Mouse (Mus musculus) limb, embryonic 12.5 days (tissue): ENCODE results near the gene Pjvk. TPM values are rescaled to one million over a fixed set of nuclear protein-coding genes. Genes with fewer than 3 reads are reported as not detected.

Experiments
- ATAC-seq: fragments of 200-750 bp; cut with Nextera tagmentation; 2 replicates; pipeline ENCODE4 v1.8.0; 2017; ENCODE audit warnings: low read depth, moderate TSS enrichment; ENCODE audit not compliant: insufficient number of reproducible peaks, insufficient read depth, low FRiP score, low TSS enrichment
- H3K27ac ChIP-seq: fragments of 300-500 bp; sonication (generic); 2 replicates; pipeline ENCODE4 v1.5.1; 2016; ENCODE audit warnings: mild to moderate bottlenecking, moderate library complexity
- H3K27me3 ChIP-seq: fragments of 300-500 bp; sonication (generic); 2 replicates; pipeline ENCODE4 v1.6.1; 2016; ENCODE audit warnings: mild to moderate bottlenecking, moderate library complexity
- H3K36me3 ChIP-seq: fragments of 300-500 bp; sonication (generic); 2 replicates; pipeline ENCODE4 v1.6.1; 2016; ENCODE audit warnings: mild to moderate bottlenecking, moderate library complexity
- H3K4me1 ChIP-seq: fragments of 300-500 bp; sonication (generic); replicated peaks from 2 replicates; pipeline ENCODE4 v1.6.1; 2016
- H3K4me2 ChIP-seq: fragments of 300-500 bp; sonication (generic); 2 replicates; pipeline ENCODE4 v1.6.1; 2016; ENCODE audit warnings: mild to moderate bottlenecking, moderate library complexity
- H3K4me3 ChIP-seq: fragments of 300-500 bp; sonication (generic); replicated peaks from 2 replicates; pipeline ENCODE4 v1.5.1; 2016; ENCODE audit warnings: mild to moderate bottlenecking
- H3K9ac ChIP-seq: fragments of 300-500 bp; sonication (generic); replicated peaks from 2 replicates; pipeline ENCODE4 v1.6.1; 2016; ENCODE audit warnings: mild to moderate bottlenecking, moderate library complexity
- H3K9me3 ChIP-seq: fragments of 300-500 bp; sonication (generic); 2 replicates; pipeline ENCODE4 v1.6.1; 2016; ENCODE audit warnings: mild to moderate bottlenecking, moderate library complexity
- WGBS: fragments of 180-500 bp; shearing (Covaris S2); methylation state at CpG from one replicate; pipeline ENCODE4 v1.1.7; 2016; 5-methylcytosine and 5-hydroxymethylcytosine counted together
- polyA plus RNA-seq: library from polyadenylated mRNA; unstranded; fragments of >200 nt; fragmentation: Nextera tagmentation; extraction: Ambion mirVana; gene quantifications from 2 replicates; pipeline ENCODE4 v1.2.1, GENCODE M21; 2016

The Pjvk gene
- polyA plus RNA-seq, 1 experiment from 2014 or later = 0.61 TPM

DNA sequence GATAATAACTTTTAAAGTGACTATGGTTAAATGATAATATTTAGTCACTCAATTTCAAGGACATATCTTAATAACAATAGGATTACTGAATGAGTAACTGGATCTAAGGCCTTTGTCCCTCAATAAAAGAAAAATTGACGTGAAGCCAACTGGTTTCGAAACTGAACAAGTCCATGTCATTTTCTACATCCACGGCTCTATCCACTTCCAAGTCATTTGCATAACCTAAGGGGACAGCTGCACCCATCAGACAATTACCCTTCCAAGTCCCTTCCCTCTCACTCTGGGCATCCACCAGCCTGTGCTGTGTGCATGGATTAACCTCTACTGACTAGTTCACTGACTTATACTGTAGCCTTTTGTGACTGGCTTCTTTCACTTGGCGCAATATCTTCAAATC is 16.7 kb upstream of the Pjvk start:
- Histone ChIP-seq H3K4me3 (no peak overlapping the region), H3K9me3 (peaks cover 8% of the 10 kb centered on the region), H3K9ac (no peak overlapping the region), H3K27ac (no peak overlapping the region), H3K36me3 (peaks cover 93% of the 10 kb centered on the region), H3K27me3 (no peaks in the 10 kb centered on the region), H3K4me1 (no peaks in the 10 kb centered on the region), H3K4me2 (no peak overlapping the region)
- WGBS = 93% methylated on average over 4 of the region's 4 CpGs
- ATAC-seq = no peak

- ATAC-seq = no peak
These were observed 8.6 kb upstream of the Pjvk start for GRCm38 (mm10) chr2:76639637-76640036.

DNA sequence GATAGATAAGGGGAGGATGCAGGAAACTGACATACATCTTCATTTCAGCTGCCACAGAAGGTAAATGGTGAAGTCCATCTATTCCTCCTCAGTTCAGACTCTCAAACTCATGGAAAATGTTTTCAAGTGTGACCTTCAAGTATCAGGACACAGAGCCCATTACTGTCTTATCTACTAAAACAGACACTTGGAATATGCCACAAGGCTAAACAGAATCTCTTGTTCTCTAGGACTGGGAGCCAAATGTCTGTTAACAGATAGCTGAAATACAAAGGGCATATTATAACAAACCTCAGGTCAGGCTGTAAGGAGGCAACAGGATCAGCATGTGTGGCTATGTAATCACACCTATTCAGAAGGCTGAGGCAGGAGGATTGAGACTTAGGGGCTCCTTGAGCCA is 4.5 kb upstream of the Pjvk start:
- H3K27me3 ChIP-seq = no peaks in the 10 kb centered on the region
- no peak overlapping the region for H3K4me3 ChIP-seq
- ATAC-seq = no peak
- no peak overlapping the region for H3K4me2 ChIP-seq
- H3K4me1 ChIP-seq = peaks cover 8% of the 10 kb centered on the region
- H3K9ac ChIP-seq = no peak overlapping the region
- no peaks in the 10 kb centered on the region for H3K9me3 ChIP-seq
- H3K36me3 ChIP-seq = peaks cover 56% of the 10 kb centered on the region
- H3K27ac ChIP-seq = no peak overlapping the region

More at GRCm38 (mm10) chr2:76639637-76640036, 8.6 kb upstream of the Pjvk start:
- Histone ChIP-seq H3K27ac (no peak overlapping the region), H3K27me3 (no peaks in the 10 kb centered on the region), H3K9ac (no peak overlapping the region), H3K36me3 (peaks cover 93% of the 10 kb centered on the region), H3K9me3 (no peaks in the 10 kb centered on the region), H3K4me3 (no peak overlapping the region), H3K4me1 (no peaks in the 10 kb centered on the region), H3K4me2 (no peak overlapping the region)
- WGBS = 98% methylated on average over 2 of the region's 2 CpGs

DNA sequence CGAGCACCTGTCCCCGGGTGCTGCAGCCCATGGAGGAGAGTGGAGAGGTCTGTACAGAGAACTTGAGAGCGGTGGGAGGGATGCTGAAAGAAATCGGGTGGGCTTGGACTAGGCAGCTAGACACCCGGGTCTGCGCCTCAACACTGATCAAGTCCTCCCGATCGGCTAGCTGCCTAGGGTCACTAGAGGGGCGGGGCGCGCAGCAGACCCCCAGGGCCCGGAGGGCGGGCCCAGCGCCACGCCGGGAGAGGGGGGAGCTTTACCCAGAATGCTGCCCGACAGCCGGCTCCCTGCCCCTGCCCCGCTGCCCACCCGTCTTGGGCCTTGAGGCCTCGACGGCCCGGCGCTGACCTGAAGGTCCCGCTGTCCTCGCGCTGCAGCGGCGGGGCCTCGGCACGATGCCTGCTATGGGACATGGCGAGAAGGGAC is 821 bp upstream of the Pjvk start:
- Histone ChIP-seq H3K27me3 (no peaks in the 10 kb centered on the region), H3K4me2 (peak overlapping the region; percentile 69), H3K27ac (peak overlapping the region; percentile 91), H3K9ac (peak overlapping the region; percentile 85), H3K4me3 (peak overlapping the region; percentile 81), H3K4me1 (peaks cover 8% of the 10 kb centered on the region), H3K36me3 (peaks cover 20% of the 10 kb centered on the region), H3K9me3 (no peaks in the 10 kb centered on the region)
- WGBS = 1% methylated on average over 32 of the region's 32 CpGs
- peak; percentile 71 for ATAC-seq

DNA sequence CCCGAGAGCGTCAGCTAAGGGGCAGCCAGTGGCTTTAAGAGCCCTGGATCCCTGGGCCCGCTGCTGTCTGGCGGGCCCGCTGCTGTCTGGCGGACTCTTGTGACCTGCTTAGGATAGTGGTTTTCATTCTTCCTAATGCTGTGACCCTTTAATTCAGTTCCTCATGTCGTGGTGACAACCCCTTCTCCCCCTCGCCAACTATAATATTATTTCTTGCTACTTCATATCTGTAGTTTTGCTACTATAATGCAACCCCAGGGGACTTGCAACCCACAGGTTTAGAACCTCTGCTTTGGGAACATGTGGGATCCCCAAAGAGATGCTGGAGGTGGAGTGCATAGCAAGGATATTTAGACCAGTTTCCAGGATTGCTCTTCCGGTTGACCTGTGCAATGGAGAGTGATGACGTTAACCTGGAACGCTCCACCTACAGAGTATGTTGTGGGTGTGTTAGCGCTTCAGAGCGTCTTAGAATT is 428 bp downstream of the Pjvk start:
- H3K27me3 ChIP-seq = no peaks in the 10 kb centered on the region
- H3K27ac ChIP-seq = peak overlapping the region; percentile 91
- H3K4me2 ChIP-seq = peak overlapping the region; percentile 69
- peak; percentile 40; the same call in 1 of the 2 replicates for ATAC-seq
- peak overlapping the region; percentile 55 for H3K9ac ChIP-seq
- H3K9me3 ChIP-seq = no peaks in the 10 kb centered on the region
- peaks cover 8% of the 10 kb centered on the region; the same call in 1 of the 2 replicates for H3K36me3 ChIP-seq
- H3K4me3 ChIP-seq = peak overlapping the region; percentile 81
- H3K4me1 ChIP-seq = peaks cover 8% of the 10 kb centered on the region
- 32% methylated on average over 13 of the region's 13 CpGs for WGBS

DNA sequence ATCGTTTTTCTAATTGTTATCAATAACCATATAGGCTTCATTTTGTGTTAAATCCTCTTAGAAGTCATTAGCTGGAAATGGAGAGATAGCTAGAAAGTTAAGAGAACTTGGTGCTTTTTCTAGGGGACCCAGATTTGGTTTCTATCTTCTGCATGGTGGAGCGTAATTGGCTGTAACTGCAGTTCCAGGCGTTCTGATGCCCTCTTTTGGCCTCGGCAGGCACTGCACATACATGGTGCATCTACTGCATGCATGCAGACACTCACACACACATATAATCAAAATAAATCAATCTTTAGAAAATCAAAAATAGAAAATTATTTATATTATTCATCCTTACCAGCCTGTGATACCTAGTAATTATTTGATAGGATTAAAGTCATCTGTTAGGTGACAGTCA is 4.8 kb downstream of the Pjvk start:
- Histone ChIP-seq H3K4me1 (0 out of 2 replicates have a peak, but pooled peaks cover under 1% of the 10 kb centered on the region), H3K4me3 (no peak overlapping the region), H3K27me3 (no peaks in the 10 kb centered on the region), H3K9ac (no peak overlapping the region), H3K4me2 (no peak overlapping the region), H3K27ac (no peak overlapping the region), H3K9me3 (no peaks in the 10 kb centered on the region), H3K36me3 (no peaks in the 10 kb centered on the region)
- ATAC-seq = no peak
- 94% methylated on average over 4 of the region's 4 CpGs for WGBS

DNA sequence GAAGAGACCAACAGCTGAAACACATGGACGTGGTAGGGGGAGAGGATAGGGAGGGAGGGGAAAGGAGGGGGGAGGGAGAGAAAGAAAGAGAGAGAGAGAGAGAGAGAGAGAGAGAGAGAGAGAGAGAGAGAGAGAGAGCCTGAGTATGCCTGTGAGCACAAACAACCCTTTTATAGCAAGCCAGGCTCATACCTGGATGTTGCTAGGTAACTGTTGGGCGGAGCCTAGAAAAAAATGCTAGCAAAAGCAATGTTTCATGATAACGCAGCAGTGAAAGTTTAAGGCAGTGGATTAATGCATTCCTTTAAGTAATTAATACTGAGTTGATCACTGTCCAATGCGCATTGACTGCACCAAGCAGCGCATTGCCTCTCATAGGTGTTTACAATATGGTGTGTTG is 6.4 kb downstream of the Pjvk start:
- Histone ChIP-seq H3K4me1 (0 out of 2 replicates have a peak, but pooled peaks cover 8% of the 10 kb centered on the region), H3K27me3 (no peaks in the 10 kb centered on the region), H3K4me2 (no peak overlapping the region), H3K9me3 (no peaks in the 10 kb centered on the region), H3K4me3 (no peak overlapping the region), H3K36me3 (no peaks in the 10 kb centered on the region), H3K27ac (no peak overlapping the region), H3K9ac (no peak overlapping the region)
- 79% methylated on average over 5 of the region's 5 CpGs for WGBS
- ATAC-seq = no peak

GRCm38 (mm10) chr2:76655444-76655843 is 7.2 kb downstream of the Pjvk start:
- Histone ChIP-seq H3K27me3 (no peaks in the 10 kb centered on the region), H3K9ac (no peak overlapping the region), H3K27ac (no peak overlapping the region), H3K4me3 (no peak overlapping the region), H3K36me3 (no peaks in the 10 kb centered on the region), H3K4me1 (0 out of 2 replicates have a peak, but pooled peaks cover 8% of the 10 kb centered on the region), H3K9me3 (no peaks in the 10 kb centered on the region), H3K4me2 (no peak overlapping the region)
- no peak for ATAC-seq
- 80% methylated on average over 3 of the region's 3 CpGs for WGBS

- 8% methylated on average over 1 of the region's 1 CpGs for WGBS
- no peak for ATAC-seq
- H3K27ac ChIP-seq = no peak overlapping the region
- no peaks in the 10 kb centered on the region for H3K9me3 ChIP-seq
- H3K9ac ChIP-seq = no peak overlapping the region
- H3K4me3 ChIP-seq = no peak overlapping the region
- no peaks in the 10 kb centered on the region for H3K27me3 ChIP-seq
- H3K4me1 ChIP-seq = 0 out of 2 replicates have a peak, but pooled peaks cover 8% of the 10 kb centered on the region
- no peak overlapping the region for H3K4me2 ChIP-seq
- H3K36me3 ChIP-seq = no peaks in the 10 kb centered on the region
These were observed 7.7 kb downstream of the Pjvk start for GRCm38 (mm10) chr2:76655982-76656381.

DNA sequence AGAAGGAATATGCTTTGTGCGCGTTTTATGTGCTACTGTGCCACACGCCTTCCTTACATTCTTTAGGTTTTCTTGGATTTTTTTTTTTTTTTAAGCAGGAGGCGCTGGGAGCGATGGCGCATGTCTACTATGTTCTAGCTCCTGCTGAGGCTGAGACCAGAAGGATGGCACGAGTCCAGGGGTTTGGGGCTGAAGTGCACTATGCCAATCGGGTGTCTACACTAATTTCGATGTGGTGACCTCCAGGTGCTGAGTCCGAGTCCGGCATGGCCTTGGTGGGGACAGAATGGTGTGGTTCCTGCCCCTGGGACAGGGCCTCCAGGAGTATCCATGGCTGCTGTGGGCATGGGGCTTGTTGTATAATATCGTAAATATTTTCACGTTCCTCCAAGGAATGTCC is 10.3 kb downstream of the Pjvk start:
- Histone ChIP-seq H3K9ac (no peak overlapping the region), H3K4me2 (no peak overlapping the region), H3K4me3 (no peak overlapping the region), H3K4me1 (0 out of 2 replicates have a peak, but pooled peaks cover 8% of the 10 kb centered on the region), H3K27ac (no peak overlapping the region), H3K27me3 (no peaks in the 10 kb centered on the region), H3K36me3 (peaks cover 22% of the 10 kb centered on the region), H3K9me3 (no peaks in the 10 kb centered on the region)
- no peak for ATAC-seq
- WGBS = 79% methylated on average over 13 of the region's 13 CpGs

DNA sequence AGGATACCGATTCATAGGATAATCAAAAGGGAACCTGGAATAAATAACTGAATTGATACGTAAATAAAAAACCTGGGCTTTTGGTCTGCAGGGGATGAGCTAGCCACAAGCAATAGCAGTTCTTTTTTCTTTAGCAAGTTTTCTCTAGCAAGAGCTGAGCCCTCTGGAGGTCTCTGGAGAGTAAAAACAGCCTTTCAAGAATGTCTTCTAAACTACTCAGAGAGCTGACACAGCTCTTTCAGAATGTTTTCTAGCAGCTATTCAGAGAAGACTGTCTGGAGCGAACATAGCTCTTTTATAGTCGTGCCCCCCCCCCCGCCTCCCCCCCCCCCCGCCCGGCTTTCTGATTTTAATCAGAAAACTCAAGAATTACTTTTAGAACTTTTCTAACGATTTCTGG is 11.1 kb downstream of the Pjvk start:
- H3K9ac ChIP-seq = no peak overlapping the region
- H3K27me3 ChIP-seq = no peaks in the 10 kb centered on the region
- no peak overlapping the region for H3K4me2 ChIP-seq
- peaks cover 30% of the 10 kb centered on the region for H3K36me3 ChIP-seq
- no peaks in the 10 kb centered on the region for H3K9me3 ChIP-seq
- 0 out of 2 replicates have a peak, but pooled peaks cover 8% of the 10 kb centered on the region for H3K4me1 ChIP-seq
- ATAC-seq = no peak
- H3K4me3 ChIP-seq = no peak overlapping the region
- 52% methylated on average over 7 of the region's 8 CpGs for WGBS
- H3K27ac ChIP-seq = no peak overlapping the region

DNA sequence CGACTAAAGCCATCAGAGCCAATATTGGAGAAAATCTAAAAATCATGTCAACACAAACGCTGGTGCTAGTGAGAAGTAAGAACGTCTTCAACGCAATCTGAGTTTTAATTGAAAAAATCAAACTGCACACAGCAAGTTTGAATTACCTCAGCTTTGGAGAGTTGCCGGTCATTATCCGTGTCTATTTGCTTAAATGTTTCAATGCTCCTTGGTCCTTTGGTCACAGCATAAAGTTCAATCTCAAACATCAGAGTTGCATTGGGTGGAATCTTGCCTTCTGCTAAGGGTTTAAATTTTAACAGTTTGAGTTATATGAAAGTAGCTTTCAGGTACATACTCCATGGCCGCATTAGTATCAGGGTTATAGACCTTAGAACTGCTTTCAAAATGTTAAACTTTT is 17.3 kb downstream of the Pjvk start:
- H3K27me3 ChIP-seq = no peaks in the 10 kb centered on the region
- H3K4me1 ChIP-seq = no peaks in the 10 kb centered on the region
- no peak for ATAC-seq
- H3K27ac ChIP-seq = no peak overlapping the region
- no peak overlapping the region for H3K4me3 ChIP-seq
- no peak overlapping the region for H3K4me2 ChIP-seq
- WGBS = 95% methylated on average over 7 of the region's 7 CpGs
- H3K9ac ChIP-seq = no peak overlapping the region
- no peaks in the 10 kb centered on the region for H3K9me3 ChIP-seq
- H3K36me3 ChIP-seq = peaks cover 63% of the 10 kb centered on the region
